8 mouse cellular contexts compared by ENCODE assay signal in the genomic region with DNA sequence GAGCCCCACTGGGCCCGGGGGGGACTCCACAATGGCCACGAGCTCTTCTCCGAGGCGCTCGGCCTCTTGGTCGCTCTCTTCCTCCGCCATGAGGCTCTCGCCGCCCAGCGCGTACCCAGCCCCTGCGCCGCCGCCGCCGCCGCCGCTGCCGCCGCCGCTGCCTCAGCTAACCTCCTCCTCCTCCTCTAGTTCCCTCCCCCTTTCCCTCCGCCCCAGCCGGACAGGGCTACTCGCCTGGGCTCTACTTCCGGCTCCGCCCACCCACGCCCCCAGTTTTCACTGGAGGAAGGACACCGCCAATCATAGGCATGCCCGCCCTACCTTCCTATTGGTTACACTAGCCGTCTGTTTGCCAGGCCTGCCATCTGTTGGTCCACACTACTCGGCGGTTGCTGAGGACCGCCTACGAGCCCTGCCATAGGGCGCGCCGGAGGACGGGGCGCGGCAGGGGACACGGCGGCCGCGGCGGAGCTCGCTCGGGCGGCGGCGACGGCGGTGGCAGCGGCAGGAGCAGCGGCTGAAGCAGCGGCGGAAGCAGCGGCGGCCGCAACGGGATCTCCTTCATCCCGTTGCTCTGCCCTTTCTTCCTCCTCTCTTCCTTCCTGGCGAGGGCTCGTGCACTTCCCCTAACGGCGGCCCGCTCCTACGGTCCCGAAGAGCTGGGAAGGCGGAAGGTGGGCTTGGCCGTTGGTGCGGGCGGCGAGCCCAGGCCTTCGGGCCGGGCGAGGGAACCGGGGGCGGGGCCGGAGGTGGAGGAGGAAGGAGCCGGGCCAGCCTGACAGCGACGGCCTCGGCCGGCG. TPM values are rescaled to one million over a fixed set of nuclear protein-coding genes. Genes with fewer than 3 reads are reported as not detected.
DNase-seq lines count a peak whose midpoint lies in the region; ATAC-seq and TF ChIP-seq lines count a peak whose summit lies in the region.

A gene (minus strand): TSS at position 90 of the 800 bp plus-strand sequence.
A gene (plus strand): TSS at position 434 of the 800 bp plus-strand sequence.

- peaks cover 2 to 34% of the 10 kb centered on the region in 2 experiments; a peak in 3 of 4 replicates for H3K4me1 ChIP-seq in CH12.LX (ENCODE audit: control insufficient read depth in 1 of 2, insufficient read depth in 2 of 2)
- no peaks in the 10 kb centered on the region for H3K4me1 ChIP-seq in forebrain, embryonic 11.5 days (replicated peaks; ENCODE audit: control insufficient read depth, insufficient read depth, low read length)
- peaks cover 13% of the 10 kb centered on the region for H3K4me1 ChIP-seq in heart, embryonic 16.5 days (ENCODE audit: control insufficient read depth, insufficient read depth, low read length)
- peaks cover 22% of the 10 kb centered on the region for H3K4me1 ChIP-seq in liver, embryonic 15.5 days (replicated peaks)
- H3K4me1 ChIP-seq in neural tube, embryonic 12.5 days, result peaks cover 23% of the 10 kb centered on the region

- peak; percentile 100 for DNase-seq in CH12.LX (ENCODE audit: extremely low read depth)
- DNase-seq in c-Kit-positive CD71-positive TER-119-negative erythroid progenitor cells, embryonic 14.5 days (ENCODE audit: low read depth), result peak; percentile 99
- DNase-seq in forebrain, embryonic 11.5 days (ENCODE audit: low spot score), result peak; percentile 99
- DNase-seq in kidney, postnatal 36 days, result peak; percentile 100
- peak; percentile 99 for DNase-seq in telencephalon, adult 2 months (ENCODE audit: low read depth, low spot score)

- dilution Hi-C loops in CH12.LX (cut with MboI; ENCODE audit: extremely low pct_ligation_motif_present, extremely low pct_unique_long_range_greater_than_20kb, low sequenced_read_pairs), result no loop called here

- WGBS in forebrain, embryonic 11.5 days, result under 1% methylated on average over 54 of the region's 85 CpGs
- 0% methylated on average over 70 of the region's 85 CpGs for WGBS in heart, embryonic 16.5 days
- under 1% methylated on average over 80 of the region's 85 CpGs for WGBS in liver, embryonic 15.5 days (ENCODE audit: insufficient replicate concordance)
- WGBS in neural tube, embryonic 12.5 days, result under 1% methylated on average over 85 of the region's 85 CpGs

- H3K36me3 ChIP-seq in CH12.LX (replicated peaks in 1 of 2; ENCODE audit: control insufficient read depth in 1 of 2, insufficient read depth in 1 of 2, low read length in 1 of 2), result peaks cover 17 to 33% of the 10 kb centered on the region in 2 experiments
- peaks cover 3% of the 10 kb centered on the region; the same call in 1 of the 2 replicates for H3K36me3 ChIP-seq in forebrain, embryonic 11.5 days (ENCODE audit: control insufficient read depth, insufficient read depth, low read length)
- peaks cover 12% of the 10 kb centered on the region for H3K36me3 ChIP-seq in heart, embryonic 16.5 days (ENCODE audit: control insufficient read depth, insufficient read depth)
- H3K36me3 ChIP-seq in liver, embryonic 15.5 days (replicated peaks), result peaks cover 21% of the 10 kb centered on the region
- peaks cover 17% of the 10 kb centered on the region for H3K36me3 ChIP-seq in neural tube, embryonic 12.5 days

- H3K9ac ChIP-seq in CH12.LX (ENCODE audit: insufficient read depth, low read depth), result peak within 1 kb of the TSS; percentile 94
- H3K9ac ChIP-seq in forebrain, embryonic 11.5 days (ENCODE audit: low read length), result peak within 1 kb of the TSS; percentile 93
- H3K9ac ChIP-seq in heart, embryonic 16.5 days (ENCODE audit: low read length), result peak within 1 kb of the TSS; percentile 95
- peak within 1 kb of the TSS; percentile 92 for H3K9ac ChIP-seq in liver, embryonic 15.5 days
- peak within 1 kb of the TSS; percentile 91 for H3K9ac ChIP-seq in neural tube, embryonic 12.5 days

- no peak for TF ChIP-seq RAD21 in CH12.LX (IDR thresholded peaks at IDR 0.05; ENCODE audit: low read depth, low read length)

- H3K27ac ChIP-seq in CH12.LX (ENCODE audit: insufficient read depth, low read depth), result peak within 1 kb of the TSS; percentile 83
- H3K27ac ChIP-seq in forebrain, embryonic 11.5 days (ENCODE audit: low read depth, low read length), result peak within 1 kb of the TSS; percentile 94
- peak within 1 kb of the TSS; percentile 99 for H3K27ac ChIP-seq in heart, embryonic 16.5 days (ENCODE audit: low read length)
- peak within 1 kb of the TSS; percentile 98 for H3K27ac ChIP-seq in liver, embryonic 15.5 days (replicated peaks)
- peak within 1 kb of the TSS; percentile 93 for H3K27ac ChIP-seq in neural tube, embryonic 12.5 days

- no peak for TF ChIP-seq CTCF in CH12.LX (conservative IDR thresholded peaks at IDR 0.05 in 1 of 2, IDR thresholded peaks at IDR 0.05 in 1 of 2; ENCODE audit: low read depth in 2 of 2, low read length in 2 of 2)

- in situ Hi-C loops in CH12.LX (cut with MboI; ENCODE audit: low pct_ligation_motif_present, low pct_unique_long_range_greater_than_20kb, low sequenced_read_pairs), result no loop called here

- H3K27me3 ChIP-seq in CH12.LX (replicated peaks), result no peaks in the 10 kb centered on the region
- H3K27me3 ChIP-seq in forebrain, embryonic 11.5 days (ENCODE audit: control insufficient read depth, insufficient read depth, low read length), result no peaks in the 10 kb centered on the region
- H3K27me3 ChIP-seq in heart, embryonic 16.5 days (ENCODE audit: control insufficient read depth, insufficient read depth, low read length), result no peaks in the 10 kb centered on the region
- no peaks in the 10 kb centered on the region for H3K27me3 ChIP-seq in liver, embryonic 15.5 days
- no peaks in the 10 kb centered on the region for H3K27me3 ChIP-seq in neural tube, embryonic 12.5 days (replicated peaks)

- no peak for TF ChIP-seq EP300 in CH12.LX (IDR thresholded peaks at IDR 0.05; ENCODE audit: low read length)

- peaks cover 45% of the 10 kb centered on the region for H3K79me2 ChIP-seq in CH12.LX (replicated peaks; ENCODE audit: control insufficient read depth, extremely low read depth, insufficient read depth, poor library complexity, severe bottlenecking)

- H3K4me3 ChIP-seq in CH12.LX (replicated peaks in 1 of 3; ENCODE audit: low read depth in 2 of 3, low read length in 2 of 3, poor library complexity in 1 of 3), result peak within 1 kb of the TSS; percentile 61 to 95 (median 67)
- peak within 1 kb of the TSS; percentile 91 for H3K4me3 ChIP-seq in forebrain, embryonic 11.5 days (ENCODE audit: low read depth, low read length)
- H3K4me3 ChIP-seq in heart, embryonic 16.5 days (ENCODE audit: low read length), result peak within 1 kb of the TSS; percentile 85
- peak within 1 kb of the TSS; percentile 82 for H3K4me3 ChIP-seq in liver, embryonic 15.5 days (replicated peaks)
- peak within 1 kb of the TSS; percentile 96 for H3K4me3 ChIP-seq in neural tube, embryonic 12.5 days

- ATAC-seq in forebrain, embryonic 11.5 days (replicated peaks; ENCODE audit: low FRiP score), result peak; percentile 99
- peak; percentile 100 for ATAC-seq in heart, embryonic 16.5 days (replicated peaks; ENCODE audit: extremely low read depth, insufficient read depth, low FRiP score)
- peak; percentile 99 for ATAC-seq in liver, embryonic 15.5 days (ENCODE audit: insufficient read depth)
- peak; percentile 100 for ATAC-seq in neural tube, embryonic 12.5 days (ENCODE audit: low FRiP score, low read depth)

- peak within 1 kb of the TSS; percentile 95 for H3K4me2 ChIP-seq in CH12.LX (ENCODE audit: insufficient read depth, low read depth, poor library complexity, severe bottlenecking)
- H3K4me2 ChIP-seq in forebrain, embryonic 11.5 days (ENCODE audit: low read depth, low read length, severe bottlenecking), result peak within 1 kb of the TSS; percentile 83
- H3K4me2 ChIP-seq in heart, embryonic 16.5 days (ENCODE audit: low read depth, low read length), result peak within 1 kb of the TSS; percentile 84
- peak within 1 kb of the TSS; percentile 89 for H3K4me2 ChIP-seq in liver, embryonic 15.5 days
- H3K4me2 ChIP-seq in neural tube, embryonic 12.5 days (replicated peaks), result peak within 1 kb of the TSS; percentile 96

- H3K9me3 ChIP-seq in CH12.LX (replicated peaks; ENCODE audit: low read length), result no peaks in the 10 kb centered on the region
- no peaks in the 10 kb centered on the region for H3K9me3 ChIP-seq in forebrain, embryonic 11.5 days (ENCODE audit: control insufficient read depth, low read length)
- no peaks in the 10 kb centered on the region for H3K9me3 ChIP-seq in heart, embryonic 16.5 days (replicated peaks; ENCODE audit: control insufficient read depth, low read length)
- H3K9me3 ChIP-seq in liver, embryonic 15.5 days (replicated peaks), result no peaks in the 10 kb centered on the region
- H3K9me3 ChIP-seq in neural tube, embryonic 12.5 days, result no peaks in the 10 kb centered on the region

- peak; percentile 93 for TF ChIP-seq POLR2A in CH12.LX (IDR thresholded peaks at IDR 0.05; ENCODE audit: low read depth, low read length)

TF ChIP-seq in CH12.LX, 34 proteins besides CTCF, POLR2A, EP300 and RAD21 (continues in another document):
- TF ChIP-seq MEF2A (IDR thresholded peaks at IDR 0.05; ENCODE audit: borderline replicate concordance, low read depth, low read length), result peak; percentile 60; the same call in 1 of the 2 replicates
- peak; percentile 86 for TF ChIP-seq HCFC1 (IDR thresholded peaks at IDR 0.05; ENCODE audit: low read depth, low read length)
- peak; percentile 64; the same call in 1 of the 2 replicates for TF ChIP-seq SIN3A (IDR thresholded peaks at IDR 0.05; ENCODE audit: low read length)
- TF ChIP-seq TCF12 (IDR thresholded peaks at IDR 0.05; ENCODE audit: low read depth, low read length), result peak; percentile 89
- TF ChIP-seq MXI1 (IDR thresholded peaks at IDR 0.05; ENCODE audit: low read depth, low read length), result peak; percentile 85
- no peak for TF ChIP-seq CHD1 (IDR thresholded peaks at IDR 0.05; ENCODE audit: low read depth, low read length)
- peak; percentile 88 for TF ChIP-seq KAT2A (IDR thresholded peaks at IDR 0.05; ENCODE audit: insufficient replicate concordance, low read length)

RNA-seq across cellular contexts. Expression of the first gene that starts in this region (rescaled TPM):
- total RNA-seq in CH12.LX (2012; rRNA removed), result 5.2 and 7.1 TPM in 2 replicates
- total RNA-seq in CH12.LX (2014; rRNA removed), result 22.6 and 24.7 TPM in 2 replicates
- polyA plus RNA-seq in CH12.LX (2012; ENCODE audit: insufficient read length, low read depth), result 5.1 and 6.5 TPM in 2 replicates
- 8.0 and 8.9 TPM in 2 replicates for polyA plus RNA-seq in forebrain, embryonic 11.5 days (2014; fragmentation: Nextera tagmentation; extraction: Ambion mirVana)
- polyA plus RNA-seq in heart, embryonic 16.5 days (2015; fragmentation: Nextera tagmentation; extraction: Ambion mirVana), result 4.8 and 5.5 TPM in 2 replicates
- 2.4 and 2.8 TPM in 2 replicates for polyA plus RNA-seq in liver, embryonic 15.5 days (2015; fragmentation: Nextera tagmentation; extraction: Ambion mirVana)
- 9.5 and 9.7 TPM in 2 replicates for polyA plus RNA-seq in neural tube, embryonic 12.5 days (2016; fragmentation: Nextera tagmentation; extraction: Ambion mirVana)

RNA-seq across cellular contexts. Expression of the second gene that starts in this region (rescaled TPM):
- total RNA-seq in CH12.LX (2012; rRNA removed), result 38.5 and 42.1 TPM in 2 replicates
- total RNA-seq in CH12.LX (2014; rRNA removed), result 71.1 and 88.5 TPM in 2 replicates
- 82.6 and 86.5 TPM in 2 replicates for polyA plus RNA-seq in CH12.LX (2012; ENCODE audit: insufficient read length, low read depth)
- polyA plus RNA-seq in forebrain, embryonic 11.5 days (2014; fragmentation: Nextera tagmentation; extraction: Ambion mirVana), result 125 and 132 TPM in 2 replicates
- polyA plus RNA-seq in heart, embryonic 16.5 days (2015; fragmentation: Nextera tagmentation; extraction: Ambion mirVana), result 46.9 and 52.2 TPM in 2 replicates
- 22.9 and 23.0 TPM in 2 replicates for polyA plus RNA-seq in liver, embryonic 15.5 days (2015; fragmentation: Nextera tagmentation; extraction: Ambion mirVana)
- polyA plus RNA-seq in neural tube, embryonic 12.5 days (2016; fragmentation: Nextera tagmentation; extraction: Ambion mirVana), result 96.8 and 104 TPM in 2 replicates

Comparison
In these comparisons a context has a peak if more than half of its experiments do, and no peak if none do; other contexts are left out.
1. Peak in every context shown above with its lines: DNase-seq, ATAC-seq, H3K4me3 ChIP-seq and H3K27ac ChIP-seq.